Mouse (Mus musculus) CH12.LX (cell line): ENCODE results near the gene Olfml3.

Experiments
- CHD1 ChIP-seq: IDR thresholded peaks from 2 replicates; pipeline ENCODE4 v1.6.1; 2012; ENCODE audit warnings: low read depth, low read length, improper control_type of control experiment, inconsistent platforms
- HCFC1 ChIP-seq: IDR thresholded peaks from 2 replicates; pipeline ENCODE4 v1.6.1; 2012; ENCODE audit warnings: low read depth, mild to moderate bottlenecking, inconsistent platforms, low read length, improper control_type of control experiment
- MAX ChIP-seq: IDR thresholded peaks from 2 replicates; pipeline ENCODE4 v1.6.1; 2011; ENCODE audit warnings: low read length, improper control_type of control experiment
- POLR2A ChIP-seq: IDR thresholded peaks from 2 replicates; pipeline ENCODE4 v1.6.1; 2011; ENCODE audit warnings: low read depth, mild to moderate bottlenecking, improper control_type of control experiment, low read length
- TBP ChIP-seq: conservative IDR thresholded peaks from 2 replicates; pipeline ENCODE4 v1.6.1; 2011; ENCODE audit warnings: low read depth, low read length, improper control_type of control experiment
- USF1 ChIP-seq: IDR thresholded peaks from 2 replicates; pipeline ENCODE4 v1.6.1; 2014; ENCODE audit warnings: low read depth, mild to moderate bottlenecking, inconsistent platforms, low read length, improper control_type of control experiment

GRCm38 (mm10) chr3:103746711-103747110 is 8.9 kb upstream of the Olfml3 start:
- TF ChIP-seq POLR2A, result no peak
- no peak for TF ChIP-seq MAX
- TF ChIP-seq TBP, result no peak
- no peak for TF ChIP-seq USF1
- TF ChIP-seq HCFC1, result no peak
- no peak for TF ChIP-seq CHD1
